Mouse (Mus musculus) embryonic facial prominence, embryonic 13.5 days (tissue): ENCODE measurements around the gene Ube2g2. TPM values are rescaled to one million over a fixed set of nuclear protein-coding genes. Genes with fewer than 3 reads are reported as not detected.

Source experiments
- ATAC-seq: fragments of 200-750 bp; cut with Nextera tagmentation; 2 replicates; pipeline ENCODE4 v1.8.0; 2017; ENCODE audit warnings: low read depth; ENCODE audit not compliant: insufficient number of reproducible peaks, insufficient read depth, low FRiP score, low TSS enrichment
- H3K27ac ChIP-seq: fragments of 300-500 bp; sonication (generic); 2 replicates; pipeline ENCODE4 v1.5.1; 2015; ENCODE audit warnings: moderate library complexity, mild to moderate bottlenecking, inconsistent platforms
- H3K27me3 ChIP-seq: fragments of 300-500 bp; sonication (generic); 2 replicates; pipeline ENCODE4 v1.6.1; 2015; ENCODE audit warnings: mild to moderate bottlenecking, inconsistent platforms
- H3K36me3 ChIP-seq: fragments of 300-500 bp; sonication (generic); 2 replicates; pipeline ENCODE4 v1.6.1; 2015; ENCODE audit warnings: mild to moderate bottlenecking, inconsistent platforms
- H3K4me1 ChIP-seq: fragments of 300-500 bp; sonication (generic); 2 replicates; pipeline ENCODE4 v1.6.1; 2015; ENCODE audit warnings: inconsistent platforms
- H3K4me2 ChIP-seq: fragments of 300-500 bp; sonication (generic); 2 replicates; pipeline ENCODE4 v1.6.1; 2015; ENCODE audit warnings: moderate library complexity, mild to moderate bottlenecking, inconsistent platforms
- H3K4me3 ChIP-seq: fragments of 300-500 bp; sonication (generic); 2 replicates; pipeline ENCODE4 v1.5.1; 2015; ENCODE audit warnings: mild to moderate bottlenecking, inconsistent platforms
- H3K9ac ChIP-seq: fragments of 300-500 bp; sonication (generic); 2 replicates; pipeline ENCODE4 v1.6.1; 2015; ENCODE audit warnings: mild to moderate bottlenecking, inconsistent platforms
- H3K9me3 ChIP-seq: fragments of 300-500 bp; sonication (generic); 2 replicates; pipeline ENCODE4 v1.6.1; 2016; ENCODE audit warnings: inconsistent platforms
- WGBS: fragments of 180-500 bp; shearing (Covaris S2); methylation state at CpG from one replicate; pipeline ENCODE4 v1.1.7; 2015; ENCODE audit warnings: mixed read lengths; 5-methylcytosine and 5-hydroxymethylcytosine counted together
- polyA plus RNA-seq: library from polyadenylated mRNA; unstranded; fragments of >200 nt; fragmentation: Nextera tagmentation; extraction: Ambion mirVana; gene quantifications from 2 replicates; pipeline ENCODE4 v1.2.1, GENCODE M21; 2015

Ube2g2 gene
- polyA plus RNA-seq, 1 experiment from 2014 or later, result 76.4 TPM

- ATAC-seq, result no peak
- no peak overlapping the region for H3K9ac ChIP-seq
- no peaks in the 10 kb centered on the region for H3K27me3 ChIP-seq
- WGBS, result 84% methylated on average over 7 of the region's 7 CpGs
- no peaks in the 10 kb centered on the region for H3K9me3 ChIP-seq
- H3K4me2 ChIP-seq, result no peak overlapping the region
- peaks cover 26% of the 10 kb centered on the region for H3K4me1 ChIP-seq
- H3K27ac ChIP-seq, result no peak overlapping the region
- H3K4me3 ChIP-seq, result no peak overlapping the region
- H3K36me3 ChIP-seq, result peaks cover 1% of the 10 kb centered on the region
Measured at GRCm38 (mm10) chr10:77626036-77626435, 4.0 kb downstream of the Ube2g2 start.

GRCm38 (mm10) chr10:77626591-77626990, 4.5 kb downstream of the Ube2g2 start:
- Histone ChIP-seq H3K27me3 (no peaks in the 10 kb centered on the region), H3K9me3 (no peaks in the 10 kb centered on the region), H3K9ac (no peak overlapping the region), H3K27ac (no peak overlapping the region), H3K4me1 (peaks cover 26% of the 10 kb centered on the region), H3K36me3 (peaks cover 7% of the 10 kb centered on the region), H3K4me3 (no peak overlapping the region), H3K4me2 (no peak overlapping the region)
- 85% methylated on average over 7 of the region's 7 CpGs for WGBS
- ATAC-seq, result no peak

GRCm38 (mm10) chr10:77627497-77627896, 5.4 kb downstream of the Ube2g2 start:
- H3K27ac ChIP-seq, result no peak overlapping the region
- no peak overlapping the region for H3K4me2 ChIP-seq
- no peaks in the 10 kb centered on the region for H3K9me3 ChIP-seq
- 29% methylated on average over 2 of the region's 2 CpGs for WGBS
- H3K27me3 ChIP-seq, result no peaks in the 10 kb centered on the region
- ATAC-seq, result no peak
- peaks cover 13% of the 10 kb centered on the region for H3K36me3 ChIP-seq
- no peak overlapping the region for H3K4me3 ChIP-seq
- no peak overlapping the region for H3K9ac ChIP-seq
- H3K4me1 ChIP-seq, result peaks cover 23% of the 10 kb centered on the region

- no peak overlapping the region for H3K4me3 ChIP-seq
- no peak overlapping the region for H3K9ac ChIP-seq
- H3K4me2 ChIP-seq, result no peak overlapping the region
- 81% methylated on average over 3 of the region's 3 CpGs for WGBS
- H3K27me3 ChIP-seq, result no peaks in the 10 kb centered on the region
- ATAC-seq, result no peak
- peaks cover 9% of the 10 kb centered on the region for H3K4me1 ChIP-seq
- H3K9me3 ChIP-seq, result no peaks in the 10 kb centered on the region
- H3K27ac ChIP-seq, result no peak overlapping the region
- peaks cover 28% of the 10 kb centered on the region for H3K36me3 ChIP-seq
Measured at GRCm38 (mm10) chr10:77629163-77629562, 7.1 kb downstream of the Ube2g2 start.

- WGBS, result 90% methylated on average over 1 of the region's 1 CpGs
- Histone ChIP-seq H3K4me1 (peaks cover 1% of the 10 kb centered on the region; the same call in 1 of the 2 replicates), H3K36me3 (peaks cover 34% of the 10 kb centered on the region), H3K27me3 (no peaks in the 10 kb centered on the region), H3K4me2 (no peak overlapping the region), H3K9ac (no peak overlapping the region), H3K9me3 (no peaks in the 10 kb centered on the region), H3K27ac (no peak overlapping the region), H3K4me3 (no peak overlapping the region)
- no peak for ATAC-seq
Measured at GRCm38 (mm10) chr10:77629970-77630369, 7.9 kb downstream of the Ube2g2 start.

- ATAC-seq, result no peak
- peaks cover 70% of the 10 kb centered on the region for H3K36me3 ChIP-seq
Measured at GRCm38 (mm10) chr10:77634016-77634415, 11.9 kb downstream of the Ube2g2 start.

GRCm38 (mm10) chr10:77634452-77635231, 12.6 kb downstream of the Ube2g2 start:
- ATAC-seq, result no peak
- no peak overlapping the region for H3K9ac ChIP-seq
- H3K27ac ChIP-seq, result no peak overlapping the region
- H3K27me3 ChIP-seq, result no peaks in the 10 kb centered on the region
- WGBS, result 78% methylated on average over 13 of the region's 13 CpGs
- no peak overlapping the region for H3K4me2 ChIP-seq
- no peaks in the 10 kb centered on the region for H3K9me3 ChIP-seq
- peaks cover 72% of the 10 kb centered on the region for H3K36me3 ChIP-seq
- H3K4me1 ChIP-seq, result peaks cover 5% of the 10 kb centered on the region
- no peak overlapping the region for H3K4me3 ChIP-seq

More at GRCm38 (mm10) chr10:77634016-77634415, 11.9 kb downstream of the Ube2g2 start:
- Histone ChIP-seq H3K27me3 (no peaks in the 10 kb centered on the region), H3K4me3 (no peak overlapping the region), H3K27ac (no peak overlapping the region), H3K9me3 (no peaks in the 10 kb centered on the region), H3K4me2 (no peak overlapping the region), H3K4me1 (peaks cover 5% of the 10 kb centered on the region), H3K9ac (no peak overlapping the region)
- 81% methylated on average over 6 of the region's 6 CpGs for WGBS

GRCm38 (mm10) chr10:77636234-77636922, 14.3 kb downstream of the Ube2g2 start:
- Histone ChIP-seq H3K4me1 (peaks cover 5% of the 10 kb centered on the region), H3K36me3 (peaks cover 79% of the 10 kb centered on the region), H3K9ac (no peak overlapping the region), H3K4me3 (no peak overlapping the region), H3K4me2 (no peak overlapping the region), H3K27me3 (no peaks in the 10 kb centered on the region), H3K9me3 (no peaks in the 10 kb centered on the region), H3K27ac (no peak overlapping the region)
- 87% methylated on average over 7 of the region's 7 CpGs for WGBS
- no peak for ATAC-seq

- ATAC-seq, result no peak
- H3K9me3 ChIP-seq, result no peaks in the 10 kb centered on the region
- no peak overlapping the region for H3K27ac ChIP-seq
- H3K4me1 ChIP-seq, result peaks cover 5% of the 10 kb centered on the region
- WGBS, result 72% methylated on average over 6 of the region's 6 CpGs
- no peak overlapping the region for H3K4me3 ChIP-seq
- H3K4me2 ChIP-seq, result no peak overlapping the region
- H3K9ac ChIP-seq, result no peak overlapping the region
- H3K27me3 ChIP-seq, result no peaks in the 10 kb centered on the region
- peaks cover 80% of the 10 kb centered on the region for H3K36me3 ChIP-seq
Measured at GRCm38 (mm10) chr10:77638956-77639355, 16.9 kb downstream of the Ube2g2 start.

- Histone ChIP-seq H3K4me3 (no peak overlapping the region), H3K9ac (no peak overlapping the region), H3K9me3 (no peaks in the 10 kb centered on the region), H3K27me3 (no peaks in the 10 kb centered on the region), H3K27ac (no peak overlapping the region), H3K36me3 (peaks cover 78% of the 10 kb centered on the region), H3K4me2 (no peak overlapping the region), H3K4me1 (peaks cover 5% of the 10 kb centered on the region)
- WGBS, result 86% methylated on average over 7 of the region's 7 CpGs
- no peak for ATAC-seq
Measured at GRCm38 (mm10) chr10:77643160-77643559, 21.1 kb downstream of the Ube2g2 start.

GRCm38 (mm10) chr10:77645571-77645970, 23.5 kb downstream of the Ube2g2 start:
- WGBS, result 91% methylated on average over 5 of the region's 5 CpGs
- Histone ChIP-seq H3K9me3 (no peaks in the 10 kb centered on the region), H3K27ac (no peak overlapping the region), H3K4me2 (no peak overlapping the region), H3K36me3 (peaks cover 64% of the 10 kb centered on the region), H3K9ac (no peak overlapping the region), H3K4me1 (peaks cover 11% of the 10 kb centered on the region; the same call in 1 of the 2 replicates), H3K4me3 (no peak overlapping the region), H3K27me3 (no peaks in the 10 kb centered on the region)
- ATAC-seq, result no peak

GRCm38 (mm10) chr10:77647461-77647860, 25.4 kb downstream of the Ube2g2 start:
- H3K36me3 ChIP-seq, result peaks cover 47% of the 10 kb centered on the region
- H3K9me3 ChIP-seq, result no peaks in the 10 kb centered on the region
- no peak for ATAC-seq
- H3K27me3 ChIP-seq, result no peaks in the 10 kb centered on the region
- WGBS, result 79% methylated on average over 1 of the region's 1 CpGs
- H3K4me1 ChIP-seq, result peaks cover 11% of the 10 kb centered on the region; the same call in 1 of the 2 replicates
- no peak overlapping the region for H3K27ac ChIP-seq
- no peak overlapping the region for H3K4me3 ChIP-seq
- H3K4me2 ChIP-seq, result no peak overlapping the region
- no peak overlapping the region for H3K9ac ChIP-seq
